Mouse (Mus musculus) heart, postnatal 36 days (tissue): ENCODE measurements around the gene Lsamp. TPM values are rescaled to one million over a fixed set of nuclear protein-coding genes. Genes with fewer than 3 reads are reported as not detected.
"Not testable (repeated sequence)": the region's sequence is repeated elsewhere in the genome, so short reads cannot be mapped to it uniquely, and the experiment has no call there.

Experiments used
- DNase-seq, 2 experiments: peaks; one replicate each; pipeline ENCODE4 v3.0.0; 2021 to 2022
- intact Hi-C: fragments of 180-260 bp; cut with DNase I; formaldehyde crosslinking; loops from one replicate; pipeline ENCODE4 v1.15.1; 2025
- total RNA-seq, 2 experiments: library from RNA; stranded (reverse); gene quantifications; 2 replicates each; pipeline ENCODE4 v1.2.3; 2021

The Lsamp gene
- total RNA-seq, 2 experiments from 2014 or later, result 1.1 to 2.0 TPM

DNA sequence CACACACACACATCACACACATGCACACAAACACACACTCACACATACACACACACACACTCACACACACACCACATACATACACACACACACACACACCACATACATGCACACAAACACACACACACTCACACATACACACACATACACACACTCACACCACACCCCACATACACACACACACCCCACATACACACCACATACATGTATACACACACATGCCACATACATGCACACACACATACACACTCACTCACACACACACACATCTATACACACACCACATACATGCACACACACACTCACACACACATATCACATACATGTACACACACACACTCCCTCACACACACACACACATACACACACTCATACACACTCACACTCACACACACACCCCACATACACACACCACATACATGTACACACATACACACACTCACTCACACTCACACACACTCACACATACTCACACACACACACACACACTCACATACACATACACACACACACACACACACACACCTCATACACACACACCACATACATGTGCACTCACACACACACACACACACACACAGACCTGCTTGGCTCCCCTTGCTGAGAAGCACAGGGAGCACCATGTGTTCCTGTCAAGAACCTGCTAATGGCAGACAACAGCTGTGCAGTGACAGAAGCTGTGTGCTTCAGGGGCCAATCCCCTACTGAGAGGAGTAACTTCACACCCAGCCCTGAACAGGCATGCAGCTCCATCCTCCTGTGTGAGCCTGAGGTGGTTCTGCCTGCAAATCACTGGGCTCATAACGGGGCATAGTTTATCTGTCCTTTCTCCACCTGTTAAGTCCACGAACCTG lies 1990.9 kb downstream of the Lsamp start:
- intact Hi-C loops, result no loop called here

GRCm38 (mm10) chr16:41976897-41977296 lies 1992.7 kb downstream of the Lsamp start:
- intact Hi-C loops, result no loop called here
- no peak for DNase-seq

More for the DNA sequence above, 1990.9 kb downstream of the Lsamp start:
- DNase-seq, result no peak

GRCm38 (mm10) chr16:41996956-41997355 lies 2012.8 kb downstream of the Lsamp start:
- DNase-seq, result no peak
- intact Hi-C loops, result no loop called here

DNA sequence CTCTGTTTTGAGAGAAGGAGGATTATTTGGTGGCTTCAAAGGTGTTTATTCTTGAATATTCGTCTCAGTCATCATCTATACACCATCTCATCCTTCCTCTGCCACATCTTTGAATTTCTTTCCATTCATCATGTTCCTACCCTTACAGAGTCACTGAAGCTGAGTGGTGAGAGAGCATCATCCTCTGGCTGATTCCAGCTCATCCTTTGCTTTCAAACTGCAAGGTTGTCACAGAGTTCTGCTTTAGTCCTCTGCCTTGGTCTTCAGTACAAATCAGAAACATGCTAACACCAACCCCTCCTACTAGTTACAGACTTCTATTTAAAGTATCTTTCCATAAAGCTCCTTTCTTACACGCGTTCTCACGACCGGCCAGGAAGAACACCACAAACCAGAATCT lies 2018.8 kb downstream of the Lsamp start:
- DNase-seq, result no peak
- intact Hi-C loops, result no loop called here

DNA sequence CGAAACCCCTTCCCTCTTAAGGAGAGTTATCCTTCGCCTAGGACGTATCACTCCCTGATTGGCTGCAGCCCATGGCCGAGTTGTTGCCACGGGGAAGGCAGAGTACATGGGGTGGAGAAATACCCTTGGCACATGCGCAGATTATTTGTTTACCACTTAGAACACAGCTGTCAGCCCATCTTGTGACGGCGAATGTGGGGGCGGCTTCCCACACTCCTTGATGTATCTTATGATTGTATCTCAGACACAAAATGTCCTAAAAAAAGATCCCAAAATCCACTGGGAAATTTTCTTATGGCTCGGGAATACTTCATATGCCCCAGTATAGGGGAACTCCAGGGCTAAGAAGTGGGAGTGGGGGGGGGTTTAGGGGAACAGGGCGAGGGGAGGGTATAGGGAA lies 2019.3 kb downstream of the Lsamp start:
- intact Hi-C loops, DNase-seq: not testable (repeated sequence)

DNA sequence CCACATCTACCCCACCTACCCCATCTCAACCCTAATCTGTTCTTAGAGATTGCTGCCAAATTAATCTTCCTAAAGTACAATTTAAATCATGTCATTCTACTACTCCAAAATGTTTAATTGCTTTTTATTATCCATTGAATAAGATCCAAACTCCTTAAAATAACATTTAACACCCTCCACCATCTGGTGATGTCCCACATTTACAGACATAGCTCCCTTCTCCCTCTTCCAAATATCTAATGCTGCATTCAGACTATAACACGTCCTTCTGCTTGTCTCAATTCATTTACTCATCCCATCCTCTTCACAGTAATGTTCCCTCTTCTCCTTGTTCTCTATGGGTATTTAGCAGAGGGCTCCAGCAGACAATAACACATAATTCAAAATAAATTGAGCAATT lies 2020.0 kb downstream of the Lsamp start:
- intact Hi-C loops, result no loop called here
- DNase-seq, result no peak

- intact Hi-C loops, result no loop called here
- DNase-seq, result no peak
Measured at GRCm38 (mm10) chr16:42014937-42015336, 2030.8 kb downstream of the Lsamp start.

- intact Hi-C loops, result no loop called here
- no peak for DNase-seq
Measured at GRCm38 (mm10) chr16:42015443-42015842, 2031.3 kb downstream of the Lsamp start.

DNA sequence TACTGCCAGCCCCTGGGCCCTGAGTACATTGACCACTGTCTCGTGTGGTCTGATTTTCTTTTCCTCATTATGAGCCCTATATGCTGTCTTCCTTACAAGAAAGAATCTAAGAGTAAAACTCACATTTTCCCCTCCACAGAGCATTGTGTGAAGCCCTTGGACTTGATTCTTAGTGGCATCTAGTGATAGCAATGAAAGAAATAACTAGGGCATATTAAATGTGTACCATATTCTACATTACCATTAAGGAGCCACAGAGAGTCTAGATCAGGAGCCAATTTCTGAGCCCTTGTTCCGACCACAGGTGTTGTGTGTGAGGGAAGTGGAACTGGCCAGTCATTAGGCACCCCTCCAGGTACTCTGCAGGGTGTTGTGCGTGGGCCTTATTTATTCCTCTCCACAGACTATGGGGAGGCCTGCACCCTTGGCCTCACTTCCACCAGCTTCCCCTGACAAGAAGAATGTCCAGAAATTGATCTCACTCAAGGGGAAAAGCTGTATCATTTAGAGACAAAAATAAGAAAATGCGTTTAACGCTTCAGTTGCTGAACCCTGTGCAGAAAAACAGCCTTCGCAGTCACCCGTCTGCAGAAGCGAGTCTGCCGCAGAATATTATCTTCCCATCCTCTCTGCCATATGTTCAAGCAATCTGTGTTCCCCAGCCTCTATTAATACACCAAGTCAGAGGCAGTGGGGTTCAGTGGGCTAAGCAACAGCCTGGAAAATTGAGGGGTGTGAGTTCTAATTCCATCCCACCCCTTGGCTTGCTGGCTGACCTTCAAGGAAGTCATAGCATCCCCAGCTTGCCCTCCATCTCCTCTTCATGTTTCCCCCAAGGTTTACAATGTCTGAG lies 2032.9 kb downstream of the Lsamp start:
- intact Hi-C loops, result no loop called here
- no peak for DNase-seq

GRCm38 (mm10) chr16:42022566-42022965 lies 2038.4 kb downstream of the Lsamp start:
- intact Hi-C loops, result no loop called here
- DNase-seq, result no peak

- intact Hi-C loops, result no loop called here
- no peak for DNase-seq
Measured at GRCm38 (mm10) chr16:42032030-42032429, 2047.9 kb downstream of the Lsamp start.

DNA sequence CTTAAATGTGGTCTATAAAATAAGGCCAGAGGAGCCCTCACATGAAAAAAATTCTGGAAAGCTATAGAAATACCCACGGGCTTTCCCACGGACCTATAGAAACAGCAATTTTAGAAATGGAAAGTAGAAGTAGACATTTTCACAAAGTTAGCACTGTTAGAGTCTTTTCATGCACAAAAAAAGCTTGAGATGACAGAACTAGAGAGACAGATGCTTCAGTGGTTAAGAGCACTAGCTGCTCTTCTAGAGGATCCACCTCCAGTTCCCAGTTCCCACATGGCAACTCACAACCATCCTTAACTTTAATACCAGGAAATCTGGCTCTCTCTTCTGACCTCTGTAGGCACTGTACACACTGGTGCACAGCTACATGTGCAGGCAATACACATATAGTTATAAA lies 2049.3 kb downstream of the Lsamp start:
- intact Hi-C loops, result no loop called here

DNA sequence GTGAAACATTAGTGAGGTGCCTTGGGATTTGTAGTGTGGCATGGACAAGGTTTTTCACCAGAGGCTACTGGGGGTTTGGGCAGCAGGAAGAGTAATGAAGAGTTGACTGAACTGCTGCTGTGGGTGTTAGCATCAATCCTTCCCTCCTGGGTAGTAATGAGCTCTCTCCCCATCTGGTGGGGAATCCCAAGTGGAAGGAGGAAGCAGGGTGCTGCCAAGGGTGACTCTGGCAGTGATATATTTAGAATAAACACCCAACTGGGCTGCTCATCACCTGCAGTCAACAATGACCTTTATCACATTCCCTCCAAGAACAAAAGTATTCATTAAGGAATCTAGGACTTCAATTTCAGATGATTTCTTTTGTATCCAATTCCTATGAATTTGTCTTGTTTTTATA lies 2064.0 kb downstream of the Lsamp start:
- intact Hi-C loops, result no loop called here

More for the DNA sequence above, 2049.3 kb downstream of the Lsamp start:
- no peak for DNase-seq

DNA sequence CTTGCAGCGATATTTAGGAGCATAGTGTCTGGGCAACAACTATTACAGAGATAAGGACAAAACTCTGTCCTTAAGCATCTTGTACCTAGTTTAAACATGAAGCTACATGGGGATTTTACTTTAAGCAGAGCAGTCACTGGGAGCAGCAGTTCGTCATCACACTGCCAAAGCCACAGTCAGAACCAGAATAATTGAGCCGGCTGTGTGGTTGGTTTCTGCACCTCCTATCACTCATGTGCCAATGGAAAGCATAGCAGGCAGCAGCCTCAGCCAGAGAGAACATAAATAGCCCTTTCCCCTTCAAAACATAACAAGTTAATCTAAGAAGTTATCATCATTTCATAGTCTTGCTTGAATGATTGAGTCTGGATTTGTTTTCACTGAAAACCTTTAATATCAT lies 2075.8 kb downstream of the Lsamp start:
- intact Hi-C loops, result no loop called here
- DNase-seq, result no peak

More for the DNA sequence above, 2064.0 kb downstream of the Lsamp start:
- no peak for DNase-seq

DNA sequence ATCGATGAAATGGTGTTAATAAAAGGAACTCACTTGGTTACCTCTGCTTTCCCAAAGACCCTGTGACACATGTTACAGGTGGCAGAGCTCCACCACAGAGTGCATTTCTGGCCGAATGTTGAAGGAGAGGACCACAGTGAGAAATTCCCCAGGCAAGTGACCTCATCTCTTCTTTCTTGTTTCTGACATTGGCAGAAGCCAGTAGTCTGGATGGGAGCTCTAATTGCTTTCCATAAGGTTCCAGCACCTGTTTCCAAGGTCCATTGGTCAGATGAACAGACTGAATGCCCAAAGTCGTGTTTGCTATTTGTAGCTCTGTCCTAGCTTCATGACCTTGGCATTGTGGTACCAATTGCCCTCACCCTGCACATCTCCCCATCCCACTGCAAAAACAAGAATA lies 2090.2 kb downstream of the Lsamp start:
- intact Hi-C loops, result no loop called here

GRCm38 (mm10) chr16:42079573-42079972 lies 2095.4 kb downstream of the Lsamp start:
- intact Hi-C loops, result no loop called here
- no peak for DNase-seq

More for the DNA sequence above, 2090.2 kb downstream of the Lsamp start:
- no peak for DNase-seq

DNA sequence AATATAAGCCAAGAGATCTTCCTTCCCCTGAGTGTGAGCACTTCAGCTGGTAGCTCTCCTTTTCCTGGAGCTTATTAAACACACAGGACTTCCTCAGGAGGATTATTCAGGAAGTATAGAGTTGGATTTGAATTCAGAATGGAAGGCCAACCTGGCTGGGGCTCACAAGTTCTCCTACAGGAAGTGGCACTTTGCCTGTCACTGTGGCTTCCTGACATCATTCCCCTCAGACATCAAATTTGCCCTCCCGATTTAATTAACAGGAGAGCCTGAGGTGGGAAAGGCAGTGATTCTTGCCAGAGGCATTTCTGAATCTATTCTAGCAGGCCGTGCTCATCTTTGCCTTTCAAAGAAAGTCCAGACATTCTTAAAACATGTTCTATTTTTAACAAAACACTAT lies 2097.4 kb downstream of the Lsamp start:
- intact Hi-C loops, result no loop called here
- DNase-seq, result no peak

DNA sequence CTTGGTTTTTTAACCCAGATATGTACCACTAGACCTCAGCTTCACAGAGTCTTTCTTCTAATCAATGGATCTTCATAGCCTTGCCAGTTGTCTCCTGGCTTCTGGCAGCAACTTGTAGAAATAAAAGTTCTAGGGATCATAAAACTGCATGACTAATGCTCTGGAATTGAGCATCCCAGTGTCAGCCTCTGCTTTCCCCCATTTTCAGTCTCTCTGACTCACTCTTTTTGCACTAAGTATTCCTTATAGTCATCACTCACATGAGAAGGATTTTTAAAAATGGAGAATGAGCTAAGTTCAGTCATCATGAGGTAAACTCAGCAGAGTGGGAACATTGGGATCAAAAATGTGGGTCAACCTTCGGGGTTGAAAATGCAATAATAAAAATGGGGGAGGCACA lies 2113.3 kb downstream of the Lsamp start:
- intact Hi-C loops, result no loop called here
- no peak for DNase-seq

- intact Hi-C loops, result no loop called here
- no peak for DNase-seq
Measured at GRCm38 (mm10) chr16:42102186-42102585, 2118.0 kb downstream of the Lsamp start.

DNA sequence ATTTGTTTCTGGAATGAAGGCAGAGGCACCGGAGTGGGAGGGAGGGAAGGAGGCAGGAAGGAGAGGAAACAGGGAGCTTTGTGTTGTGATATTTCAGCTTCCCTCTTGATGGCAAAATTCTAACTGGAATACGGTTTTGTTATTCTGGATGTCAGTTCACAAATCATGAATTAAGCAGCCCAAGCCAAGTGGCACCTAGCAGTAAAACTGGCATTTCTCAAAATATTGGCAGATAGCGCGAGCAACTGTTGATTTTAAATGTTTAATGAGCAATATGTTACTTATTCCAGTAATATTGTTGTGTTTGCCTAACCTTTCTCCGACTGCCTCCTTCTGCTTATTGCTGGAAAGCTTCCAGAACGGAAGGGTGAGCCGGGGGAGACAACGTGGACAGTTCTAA lies 2118.5 kb downstream of the Lsamp start:
- intact Hi-C loops, result no loop called here
- DNase-seq, result no peak

- intact Hi-C loops, result no loop called here
- no peak for DNase-seq
Measured at GRCm38 (mm10) chr16:42112251-42112650, 2128.1 kb downstream of the Lsamp start.

GRCm38 (mm10) chr16:42113246-42113645 lies 2129.1 kb downstream of the Lsamp start:
- intact Hi-C loops, result no loop called here
- DNase-seq, result no peak
